Mouse (Mus musculus) adrenal gland, postnatal 10 days (tissue): Measurements from ENCODE around the gene Ctdnep1. TPM values are rescaled to one million over a fixed set of nuclear protein-coding genes. Genes with fewer than 3 reads are reported as not detected.
"Not testable (repeated sequence)": the region's sequence is repeated elsewhere in the genome, so short reads cannot be mapped to it uniquely, and the experiment has no call there.

ENCODE experiments used
- DNase-seq: peaks from one replicate; pipeline ENCODE4 v3.0.0; 2021; ENCODE audit warnings: mixed read lengths
- total RNA-seq, 2 experiments: library from RNA; stranded (reverse); gene quantifications; 2 replicates each; pipeline ENCODE4 v1.2.3; 2021

The Ctdnep1 gene
- total RNA-seq, 2 experiments from 2014 or later, result 117 to 148 TPM

DNA sequence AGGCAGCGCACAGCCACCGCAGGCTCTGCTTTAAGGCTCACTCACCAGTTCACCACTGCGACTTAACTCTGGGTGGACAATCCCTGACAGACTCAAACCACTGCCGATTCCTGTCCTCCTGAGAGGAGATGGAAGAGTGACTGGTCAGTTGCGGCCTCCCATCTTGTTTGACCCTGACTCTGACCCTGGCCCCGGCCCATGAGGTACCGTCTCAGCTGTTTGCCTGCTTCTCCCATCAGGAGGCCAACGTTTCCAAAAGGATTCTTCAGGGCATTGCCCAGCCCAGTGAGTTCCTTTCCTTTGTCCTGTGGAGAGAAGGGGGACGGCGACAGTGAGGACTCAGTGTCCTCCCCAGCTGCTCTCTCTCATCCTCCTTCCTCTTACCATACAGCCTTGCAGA, 30.0 kb downstream of the Ctdnep1 start:
- DNase-seq, result no peak

DNA sequence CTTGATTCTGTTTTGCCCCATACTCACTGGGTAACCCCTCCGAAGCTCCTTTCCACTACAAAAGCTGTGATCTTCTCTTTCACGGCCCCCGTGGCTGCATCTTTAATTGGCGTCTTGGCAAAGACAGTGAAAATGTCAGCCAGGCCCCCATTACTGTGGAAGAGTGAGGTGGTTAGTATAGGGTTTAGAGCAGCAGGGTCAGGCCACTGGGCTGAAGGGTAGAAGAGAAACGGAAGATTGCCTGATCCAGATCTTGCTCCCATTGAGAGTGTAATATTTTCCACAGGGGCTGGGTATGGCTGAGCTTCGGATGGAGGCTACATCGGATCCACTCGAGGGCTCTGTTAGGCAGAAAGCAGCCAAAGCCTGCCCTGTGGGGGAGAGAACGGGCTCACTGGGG, 32.0 kb downstream of the Ctdnep1 start:
- no peak for DNase-seq

DNA sequence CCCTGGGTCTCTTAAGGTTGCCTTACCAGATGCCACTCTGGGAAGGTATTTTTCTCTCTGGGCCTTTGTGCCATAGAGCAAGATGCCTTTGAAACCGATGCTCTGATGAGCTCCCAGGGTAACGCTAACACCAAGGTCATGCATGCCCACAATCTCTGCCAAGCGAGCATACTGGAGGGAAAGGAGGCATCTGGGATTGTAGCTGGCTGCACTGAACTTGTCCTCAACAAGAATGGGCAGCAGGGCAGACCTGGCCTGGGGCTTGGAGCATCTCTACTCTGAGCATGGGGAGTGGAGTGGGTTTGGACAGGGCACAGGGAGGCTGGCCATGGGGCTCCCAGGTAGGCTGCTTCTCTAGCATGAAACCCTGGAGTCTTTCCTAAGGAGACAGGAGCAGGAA, 32.5 kb downstream of the Ctdnep1 start:
- DNase-seq, result no peak

DNA sequence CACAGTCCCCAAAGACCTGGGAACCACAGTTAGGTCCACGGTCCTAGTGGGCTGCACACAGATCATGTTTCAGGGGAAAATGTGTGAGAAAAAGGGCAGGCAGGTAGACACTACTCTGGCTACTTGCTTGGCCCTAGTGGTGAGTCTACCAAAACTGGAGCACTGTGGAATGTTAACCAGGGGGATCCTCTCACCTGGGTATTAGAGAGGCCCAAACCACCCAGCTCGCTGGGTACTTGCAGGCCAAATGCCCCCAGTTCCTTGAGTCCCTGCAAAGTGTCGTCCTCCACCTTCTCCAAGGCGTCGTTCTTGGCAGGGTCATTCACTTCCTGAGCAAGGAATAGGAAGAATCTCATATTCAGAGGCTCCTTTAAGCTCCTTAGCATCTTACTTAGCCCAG, 33.1 kb downstream of the Ctdnep1 start:
- DNase-seq, result no peak

DNA sequence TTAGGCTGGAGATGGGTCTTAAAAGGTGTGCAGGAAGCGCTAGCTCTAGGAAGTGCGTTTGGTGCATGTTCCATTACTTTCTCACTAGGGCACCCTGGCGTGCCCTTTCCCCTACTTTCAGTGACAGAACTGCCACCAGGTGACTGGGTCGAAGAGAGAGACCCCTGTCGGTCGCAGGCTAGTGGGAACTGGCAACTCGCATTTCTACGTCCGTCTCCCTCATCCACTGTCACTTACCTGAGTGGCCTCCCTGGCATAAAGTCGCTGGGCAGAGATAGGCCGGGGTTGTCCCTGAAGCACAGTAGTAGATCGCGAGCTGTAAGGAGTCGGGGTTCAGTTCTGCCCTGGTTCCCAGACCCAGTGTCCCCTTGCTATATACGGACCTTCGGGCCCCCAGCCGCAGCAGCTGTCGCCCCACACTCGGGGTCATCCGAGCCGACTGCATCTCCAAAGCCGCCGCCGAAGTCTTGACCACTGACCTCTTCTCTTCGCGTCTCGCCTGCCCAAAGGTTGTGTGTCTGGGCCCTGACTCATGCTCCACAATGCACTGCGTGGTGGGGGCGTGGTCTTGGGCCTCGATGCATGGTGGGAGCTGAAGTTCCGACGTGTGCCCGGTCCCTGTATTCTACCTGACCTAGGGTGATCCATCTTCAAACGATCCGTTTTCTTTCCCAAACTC, 34.1 kb downstream of the Ctdnep1 start, which contains the start of gene Acadvl:
TSS of gene Acadvl (minus strand) at position 532 of the 679 bp plus-strand sequence.
- peak; percentile 94 for DNase-seq

DNA sequence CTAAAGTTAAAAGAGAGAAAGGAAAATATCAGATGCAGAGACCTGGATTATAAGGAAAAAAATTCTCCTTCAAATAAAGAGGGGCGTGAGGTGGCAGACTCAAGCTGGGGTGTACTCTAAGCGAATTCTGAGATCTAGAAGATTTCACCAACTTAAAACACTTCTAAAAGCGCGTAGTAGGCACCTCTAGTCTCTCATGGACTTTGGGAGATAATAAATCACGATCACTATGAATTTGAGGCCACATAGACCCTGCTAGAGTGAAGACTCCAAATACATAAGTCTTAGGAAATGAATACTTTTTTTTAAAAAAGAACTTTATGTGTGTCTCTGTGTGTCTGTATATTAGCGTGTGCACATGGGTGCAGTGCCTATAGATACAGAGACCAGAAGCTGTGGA, 34.7 kb downstream of the Ctdnep1 start:
- no peak for DNase-seq

DNA sequence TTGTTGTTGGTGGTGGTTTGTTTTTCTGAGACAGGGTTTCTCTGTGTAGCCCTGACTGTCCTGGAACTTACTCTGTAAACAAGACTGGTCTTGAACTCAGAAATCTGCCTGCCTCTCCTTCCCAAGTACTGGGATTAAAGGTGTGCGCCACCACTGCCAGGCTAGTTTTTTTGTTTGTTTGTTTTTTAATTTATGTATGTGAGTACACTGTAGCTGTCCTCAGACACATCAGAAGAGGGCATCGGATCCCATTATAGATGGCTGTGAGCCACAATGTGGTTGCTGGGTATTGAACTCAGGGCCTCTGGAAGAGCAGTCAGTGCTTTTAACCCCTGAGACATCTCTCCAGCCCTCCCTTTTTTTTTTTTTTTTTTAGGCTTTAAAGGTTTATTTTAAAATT, 35.2 kb downstream of the Ctdnep1 start:
- not testable (repeated sequence) for DNase-seq

DNA sequence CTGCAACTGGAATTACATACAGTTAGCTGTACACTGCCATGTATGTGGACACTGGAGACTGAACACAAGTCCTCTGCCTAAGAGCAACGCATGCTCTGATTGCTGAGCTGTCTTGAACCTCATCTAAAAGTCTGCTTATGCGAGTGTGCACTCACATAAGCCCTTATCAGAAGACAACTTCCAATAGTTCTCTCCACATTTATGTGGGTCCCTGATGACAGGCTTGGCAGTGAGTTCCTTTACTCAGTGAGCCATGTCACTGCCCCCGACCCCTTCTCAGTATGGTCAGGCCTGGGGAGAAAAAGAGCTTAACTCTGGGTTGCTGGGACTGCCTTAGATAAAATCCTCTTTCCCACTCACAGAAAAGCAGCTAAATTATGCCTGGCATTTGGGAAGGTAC, 35.7 kb downstream of the Ctdnep1 start, which contains the start of gene Dlg4:
TSS of gene Dlg4 (plus strand) at position 274 of the 400 bp plus-strand sequence.
- DNase-seq, result no peak

DNA sequence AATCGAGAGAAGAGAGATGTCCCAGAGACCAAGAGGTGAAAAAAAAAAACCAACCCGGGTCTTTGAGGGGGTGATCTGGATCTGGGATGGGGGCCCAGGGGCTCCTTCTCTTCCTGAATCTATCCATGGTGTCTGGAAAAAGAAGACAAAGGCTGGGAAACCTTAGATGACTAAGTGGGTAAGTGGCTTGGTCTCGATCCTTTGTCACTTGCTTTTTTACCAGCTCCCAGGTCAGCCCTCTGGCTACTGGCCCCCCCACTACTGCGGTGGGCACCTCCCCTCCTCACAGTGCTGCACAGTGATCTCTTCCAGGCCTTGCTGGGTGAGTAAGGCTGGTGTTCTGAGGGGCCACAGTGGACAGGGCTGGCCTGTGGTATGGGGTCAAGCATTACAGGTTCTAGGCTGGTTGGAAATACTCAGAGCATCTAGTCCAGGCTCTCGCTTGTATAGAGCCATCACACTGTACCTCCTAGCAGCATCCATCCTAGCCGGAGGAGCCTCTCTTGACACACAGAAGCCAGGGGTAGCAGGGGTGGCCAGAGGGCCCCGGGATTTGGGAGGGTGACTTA, 36.3 kb downstream of the Ctdnep1 start:
- DNase-seq, result no peak

DNA sequence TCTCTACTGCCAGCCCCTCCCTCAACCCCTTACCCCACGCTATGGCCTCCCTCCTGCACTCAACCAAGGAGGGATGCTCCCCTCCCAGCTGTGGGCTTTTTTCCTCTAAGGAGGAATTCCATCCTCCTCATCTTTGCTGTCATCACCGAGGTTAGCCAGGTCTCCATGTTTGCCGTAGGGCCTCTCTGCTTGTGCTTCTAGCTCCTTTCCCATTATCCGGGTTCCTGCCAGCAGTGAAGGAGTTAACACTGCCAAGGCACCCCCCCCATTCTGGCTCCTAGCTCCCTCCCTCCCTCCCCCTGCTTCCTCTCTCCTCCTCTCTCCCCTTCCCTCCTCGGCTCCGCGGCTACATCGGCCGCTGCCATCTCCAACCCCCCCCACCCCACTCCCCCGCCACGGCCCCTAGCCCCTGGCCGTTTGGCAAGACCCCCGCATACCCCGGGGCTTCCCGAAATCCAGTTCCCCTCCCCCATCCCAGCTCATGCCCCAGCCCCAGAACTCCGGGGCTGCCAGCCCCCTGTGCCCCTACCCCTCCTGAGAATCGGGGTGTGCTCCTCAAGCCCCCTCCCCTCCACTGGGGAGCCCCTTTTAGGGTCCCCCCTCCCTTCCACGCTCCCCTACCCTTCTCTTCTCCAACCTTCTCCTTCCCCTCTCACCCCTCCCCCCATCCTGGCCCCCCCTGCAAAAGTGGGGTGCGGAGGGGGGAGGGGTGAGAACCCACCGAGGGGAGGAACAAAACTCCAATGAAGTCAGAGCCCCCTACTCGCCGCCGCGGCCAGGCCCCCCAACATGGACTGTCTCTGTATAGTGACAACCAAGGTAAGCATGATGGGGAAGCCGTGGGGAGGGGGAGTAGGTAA, 37.4 kb downstream of the Ctdnep1 start:
- peak; percentile 66 for DNase-seq

DNA sequence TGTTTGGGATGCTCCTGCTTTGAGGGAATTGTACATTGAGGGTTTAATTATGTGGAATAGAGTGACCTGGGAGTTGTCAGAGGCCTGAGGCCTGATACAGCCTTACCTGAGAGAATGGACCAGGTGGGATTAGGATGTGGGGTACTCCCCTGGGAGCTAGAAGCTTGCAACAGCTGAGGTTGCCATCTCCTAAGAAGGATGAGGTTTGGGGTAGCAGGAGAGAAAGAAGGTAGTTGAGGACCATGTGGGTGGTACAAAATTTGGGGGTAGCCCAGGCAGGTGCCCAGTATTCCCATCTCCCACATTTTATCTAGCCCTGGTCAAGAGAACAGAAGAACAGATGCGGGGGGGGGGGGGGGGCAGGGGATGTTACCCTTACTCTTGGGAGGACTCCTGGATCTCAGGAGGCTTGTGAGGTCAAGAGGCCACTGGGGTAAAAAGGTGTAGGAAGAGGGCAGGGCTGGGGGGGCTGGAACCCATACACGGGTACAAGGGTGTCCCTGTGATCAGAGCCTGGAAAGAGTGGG, 38.6 kb downstream of the Ctdnep1 start:
- DNase-seq, result no peak

DNA sequence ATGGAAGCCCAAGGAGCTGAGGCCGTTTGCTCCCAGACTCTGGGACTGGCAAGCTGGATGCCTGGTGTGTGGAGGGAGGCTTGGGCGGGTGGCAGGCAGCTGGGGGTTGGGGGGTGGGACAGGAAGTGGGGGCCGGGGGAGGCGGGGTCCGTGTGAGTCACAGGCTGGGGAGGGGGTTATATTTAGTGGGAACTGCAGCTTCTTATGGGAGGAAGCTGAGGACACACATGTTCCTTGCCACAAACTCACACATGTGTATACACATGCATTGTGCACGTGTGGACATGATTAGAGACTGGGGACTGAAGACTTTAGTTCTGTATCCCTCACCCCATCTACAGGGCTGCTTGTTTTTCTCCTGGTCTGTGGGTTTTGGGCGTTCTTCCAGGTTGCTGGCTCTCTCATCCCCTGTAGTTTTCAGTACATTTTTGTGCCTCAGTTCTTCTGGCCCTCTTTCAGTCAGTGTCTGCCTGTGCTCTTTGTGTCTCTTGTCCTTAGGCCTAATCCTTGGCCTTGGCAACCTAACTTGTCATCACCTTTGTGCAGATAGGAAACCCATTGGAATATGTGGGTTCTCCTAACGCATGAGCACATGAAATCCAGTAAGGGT, 39.2 kb downstream of the Ctdnep1 start:
- peak; percentile 18 for DNase-seq

DNA sequence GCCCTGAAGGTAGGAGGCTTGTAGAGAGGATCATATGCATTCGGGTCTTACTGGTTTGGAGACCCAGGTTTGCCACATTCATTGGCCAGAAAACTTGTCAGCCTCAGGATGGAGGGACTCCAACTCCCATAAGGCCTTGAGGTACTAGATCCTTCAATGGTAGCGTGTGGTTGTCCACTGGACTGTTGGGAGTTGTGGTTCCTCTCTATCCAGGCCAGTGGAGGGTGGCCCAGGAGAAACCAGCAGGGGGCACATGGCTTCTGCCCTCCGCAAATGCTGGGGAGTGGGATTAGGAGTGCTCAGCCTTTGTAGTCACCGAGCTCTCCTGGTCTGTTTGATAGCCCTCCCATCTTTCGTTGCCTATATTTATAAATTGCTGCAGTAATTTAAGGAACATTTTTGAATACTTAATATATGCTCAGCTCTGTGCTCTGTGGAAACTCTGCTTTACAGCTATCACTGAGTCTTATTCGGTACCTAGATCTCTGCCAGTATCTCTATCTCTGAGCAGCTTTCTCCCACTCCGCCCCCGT, 39.8 kb downstream of the Ctdnep1 start:
- DNase-seq, result peak; percentile 74

DNA sequence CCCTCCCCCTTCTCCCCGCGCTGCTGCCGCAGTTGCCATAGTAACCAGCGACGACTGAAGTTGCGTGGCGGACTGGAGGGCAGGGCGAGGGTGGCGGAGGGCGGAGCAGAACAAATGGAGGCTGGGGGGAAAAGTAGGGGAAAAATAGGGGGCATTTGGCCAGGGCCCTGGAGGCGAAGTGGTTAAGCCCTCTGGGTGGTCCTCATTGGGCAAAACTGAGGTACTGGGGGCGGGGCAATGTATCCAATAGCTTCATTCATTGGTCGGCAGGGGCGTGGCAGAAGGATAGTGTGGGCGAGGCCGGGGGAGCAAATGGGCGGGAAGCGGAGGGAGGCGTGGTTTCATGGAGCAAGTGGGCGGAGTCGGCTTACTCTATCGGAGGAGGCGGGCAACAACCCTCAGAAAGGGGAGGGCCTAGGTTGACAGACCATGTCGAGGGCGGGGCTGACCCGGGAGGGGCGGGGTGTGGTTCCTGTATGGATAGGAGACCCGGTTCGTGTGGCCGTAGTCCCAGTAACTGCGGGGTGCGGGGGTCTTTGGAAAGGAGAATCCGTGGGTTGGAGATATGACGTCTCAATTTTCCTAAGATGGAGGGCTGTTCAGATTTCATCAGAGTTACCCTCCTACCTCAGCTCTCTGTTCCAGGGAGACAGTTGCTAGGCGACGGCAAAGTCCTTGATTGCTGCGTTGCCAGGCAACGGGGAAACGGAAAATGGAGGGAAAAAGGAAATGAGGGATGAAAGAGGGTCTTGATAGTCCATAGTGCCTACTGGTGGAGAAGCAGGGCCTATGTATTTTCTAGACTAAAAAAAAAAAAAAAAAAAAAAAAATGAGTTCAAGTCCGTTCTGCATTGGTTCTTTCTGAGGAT, 40.5 kb downstream of the Ctdnep1 start:
- peak; percentile 97 for DNase-seq

DNA sequence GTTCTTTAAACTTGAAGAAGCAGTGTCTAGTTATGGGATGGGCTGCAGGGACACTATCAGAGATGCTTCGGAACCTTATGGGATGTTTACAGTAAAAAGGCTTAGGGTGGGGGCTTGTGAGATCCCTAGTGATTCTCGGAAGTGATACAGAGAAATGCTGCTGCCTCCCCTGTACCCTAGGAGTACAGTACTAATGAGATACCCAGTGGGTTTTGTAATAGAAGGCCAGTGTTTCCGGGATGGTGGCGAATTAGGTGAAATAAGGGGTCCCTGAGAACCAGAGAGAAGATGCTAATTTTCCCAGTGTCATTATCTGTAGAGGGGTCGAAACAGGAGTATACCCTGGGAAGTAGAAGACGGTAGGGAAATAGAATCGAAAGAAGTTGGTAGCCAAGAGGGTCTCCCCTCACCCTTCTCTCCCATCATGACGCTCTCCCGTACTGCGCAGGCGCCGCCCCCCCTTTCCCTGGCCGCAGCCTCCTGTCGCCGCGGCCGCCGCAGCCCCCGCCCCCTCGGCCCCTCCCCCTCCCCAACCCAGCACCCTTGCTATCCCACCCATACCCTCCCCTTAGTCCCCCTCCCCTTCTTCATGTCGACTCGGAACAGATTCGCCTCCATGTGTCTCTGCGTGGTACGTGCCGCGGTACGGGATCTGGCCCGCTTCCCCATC, 42.7 kb downstream of the Ctdnep1 start:
- peak; percentile 45 for DNase-seq

DNA sequence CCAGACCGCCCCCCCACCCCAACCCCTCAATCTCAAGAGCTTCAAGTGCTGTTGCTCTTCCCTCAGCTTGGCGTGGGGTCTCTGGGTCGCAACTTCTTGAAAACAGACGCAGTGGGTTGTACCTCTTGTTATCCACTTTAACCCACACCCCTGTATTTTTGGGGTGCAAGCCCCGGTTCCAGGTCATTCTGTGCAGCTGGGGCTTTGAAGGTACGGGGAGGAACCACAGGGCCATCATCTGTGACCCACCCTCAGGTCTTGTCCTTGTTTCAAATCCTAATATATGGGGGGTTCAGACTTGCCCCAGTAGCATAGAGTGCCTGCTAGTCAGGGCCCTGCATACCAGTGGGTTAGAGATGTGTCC, 43.2 kb downstream of the Ctdnep1 start:
- DNase-seq, result peak; percentile 3

DNA sequence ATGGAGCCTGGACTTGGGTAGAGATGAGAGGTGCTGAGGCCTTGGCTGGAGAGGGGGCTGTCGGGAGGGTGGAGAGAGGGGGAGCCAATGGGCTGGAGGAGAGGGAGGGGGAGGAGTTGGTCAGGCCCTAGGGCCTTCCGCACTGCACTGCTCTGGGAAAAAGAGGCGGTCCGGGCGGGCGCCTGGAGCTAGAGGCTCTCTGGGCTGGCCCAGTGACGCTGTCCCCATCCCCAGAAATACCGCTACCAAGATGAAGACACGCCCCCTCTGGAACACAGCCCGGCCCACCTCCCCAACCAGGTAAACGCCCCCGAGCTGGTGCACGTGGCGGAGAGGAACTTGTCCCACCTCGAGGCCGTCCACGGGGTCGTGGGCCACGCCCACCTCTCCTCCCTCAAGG, 45.7 kb downstream of the Ctdnep1 start:
- DNase-seq, result peak; percentile 64

DNA sequence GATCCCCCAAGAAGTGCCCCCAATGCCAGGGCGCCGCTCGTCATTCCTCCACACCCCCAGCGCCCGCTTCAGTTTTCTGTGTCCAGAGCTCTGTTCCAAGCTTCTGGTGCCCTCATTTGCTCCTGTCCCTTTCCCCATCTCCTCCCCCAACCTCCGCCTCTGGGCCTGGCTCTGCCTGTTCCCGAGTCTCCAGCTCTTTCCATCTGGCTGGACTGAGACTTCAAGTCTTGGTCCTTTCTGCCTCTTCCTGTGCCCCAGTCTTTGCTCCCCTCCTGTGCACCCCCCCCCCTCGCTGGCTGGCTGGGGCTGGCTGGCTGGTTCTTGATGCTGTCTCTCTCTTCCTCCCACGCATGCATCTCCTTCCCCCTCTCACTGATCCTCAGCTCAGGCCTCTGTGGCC, 46.4 kb downstream of the Ctdnep1 start:
- peak; percentile 41 for DNase-seq

DNA sequence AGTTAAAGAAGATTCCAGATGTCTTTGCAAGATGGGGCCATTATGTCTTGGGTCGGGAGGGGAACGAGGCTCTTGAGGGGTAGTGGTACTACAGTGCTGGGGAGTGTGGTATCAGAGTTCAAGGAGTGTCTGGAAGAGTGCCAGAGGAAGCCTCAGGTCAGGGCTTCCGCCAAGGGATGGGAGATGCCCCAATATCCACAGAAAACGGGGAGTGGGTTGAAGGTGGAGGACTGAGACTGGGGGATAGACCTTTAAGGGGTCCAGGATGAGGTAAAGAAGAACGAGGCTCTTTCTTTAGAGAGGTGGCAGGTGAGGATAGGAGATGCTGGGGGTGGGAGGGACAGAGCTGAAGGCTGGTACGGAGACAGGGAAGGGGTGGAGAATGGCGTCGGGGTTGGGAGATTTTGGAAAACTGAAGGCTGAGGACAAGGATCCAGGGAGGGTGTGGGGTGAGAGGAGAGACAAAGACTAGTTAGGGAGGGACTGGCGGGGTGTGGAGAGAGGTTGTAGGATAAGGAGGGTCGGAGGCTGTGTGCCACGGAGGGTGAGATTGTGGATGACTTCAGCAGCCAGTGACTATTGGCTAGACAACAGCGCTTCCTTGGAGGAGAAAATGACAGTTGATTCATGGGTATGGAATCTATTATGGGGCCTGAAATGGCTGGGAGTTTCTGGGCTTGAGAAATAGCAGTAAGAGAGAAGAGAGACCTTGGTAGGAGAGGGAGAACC, 47.6 kb downstream of the Ctdnep1 start:
- no peak for DNase-seq
